Comparison of ENCODE assay signal across 17 mouse cellular contexts in genomic region chr11:72151120-72151519, GRCm38 (mm10). TPM values are rescaled to one million over a fixed set of nuclear protein-coding genes. Genes with fewer than 3 reads are reported as not detected.
A peak's percentile ranks its signal among the peaks of the same experiment; 100 is the strongest.
DNase-seq lines count a peak whose midpoint lies in the region; ATAC-seq lines count a peak whose summit lies in the region.
"Had no signal": no experiment of that assay in that cellular context is flagged by ENCODE, and none has a peak within 500 bp of the region (broad histone marks: within the 10 kb centered on the region; RNA-seq: fewer than 3 reads in every experiment).

No protein-coding gene starts in this region.

- peak overlapping the region; percentile 47 for H3K27ac ChIP-seq in heart, embryonic 10.5 days
- no peak overlapping the region for H3K27ac ChIP-seq in limb, embryonic 12.5 days
- H3K27ac ChIP-seq in intestine, embryonic 16.5 days (ENCODE audit: low read length) = no peak overlapping the region
- H3K27ac ChIP-seq: heart, embryonic 15.5 days; hindbrain, embryonic 13.5 days; midbrain, embryonic 15.5 days had no signal

- peaks cover 8% of the 10 kb centered on the region for H3K4me1 ChIP-seq in heart, embryonic 10.5 days
- H3K4me1 ChIP-seq in limb, embryonic 12.5 days (replicated peaks) = 0 out of 2 replicates have a peak, but pooled peaks cover 7% of the 10 kb centered on the region
- H3K4me1 ChIP-seq in intestine, embryonic 16.5 days (ENCODE audit: control insufficient read depth, insufficient read depth, low read length) = 0 out of 2 replicates have a peak, but pooled peaks cover 5% of the 10 kb centered on the region
- H3K4me1 ChIP-seq: heart, embryonic 15.5 days had no signal

- 0 out of 2 replicates have a peak overlapping the region, but pooled peaks have one; percentile 2 for H3K9ac ChIP-seq in limb, embryonic 12.5 days (replicated peaks)
- H3K9ac ChIP-seq in intestine, embryonic 16.5 days (ENCODE audit: low read depth, low read length) = no peak overlapping the region
- H3K9ac ChIP-seq: forebrain, postnatal 0 days; heart, embryonic 15.5 days; hindbrain, embryonic 13.5 days; midbrain, embryonic 15.5 days had no signal

- WGBS in heart, embryonic 10.5 days = 49% methylated on average over 2 of the region's 2 CpGs
- WGBS in limb, embryonic 12.5 days = 70% methylated on average over 2 of the region's 2 CpGs
- WGBS in intestine, embryonic 16.5 days = 66% methylated on average over 2 of the region's 2 CpGs

- H3K36me3 ChIP-seq in heart, embryonic 10.5 days = peaks cover 21% of the 10 kb centered on the region
- H3K36me3 ChIP-seq in limb, embryonic 12.5 days = peaks cover 35% of the 10 kb centered on the region
- no peaks in the 10 kb centered on the region for H3K36me3 ChIP-seq in intestine, embryonic 16.5 days (ENCODE audit: control insufficient read depth, insufficient read depth, low read length)
- H3K36me3 ChIP-seq: midbrain, embryonic 15.5 days had no signal

- DNase-seq in heart, embryonic 10.5 days (ENCODE audit: low spot score) = no peak
- no peak for DNase-seq in heart, postnatal 25 days (ENCODE audit: low spot score)
- peak; percentile 68 to 78 for DNase-seq in lung, adult 18-20 months
- DNase-seq in lung, postnatal 14 days = no peak
- peak; percentile 64 for DNase-seq in lung, postnatal 36 days
- no peak for DNase-seq in thymus, adult 18-20 months
- DNase-seq: adrenal gland, postnatal 10 days; cerebellum, adult 11-12 months; cerebellum, postnatal 25 days; forebrain, postnatal 0 days; thymus, postnatal 25 days had no signal

- no peak for ATAC-seq in limb, embryonic 12.5 days (ENCODE audit: insufficient number of reproducible peaks, insufficient read depth, low FRiP score, low TSS enrichment, low read depth)
- ATAC-seq in intestine, embryonic 16.5 days = no peak
- ATAC-seq: forebrain, postnatal 0 days; midbrain, embryonic 15.5 days had no signal

- no peaks in the 10 kb centered on the region for H3K9me3 ChIP-seq in heart, embryonic 10.5 days
- no peaks in the 10 kb centered on the region for H3K9me3 ChIP-seq in limb, embryonic 12.5 days
- no peaks in the 10 kb centered on the region for H3K9me3 ChIP-seq in intestine, embryonic 16.5 days (ENCODE audit: control insufficient read depth, low read length)
- H3K9me3 ChIP-seq: heart, embryonic 15.5 days; hindbrain, embryonic 13.5 days; midbrain, embryonic 15.5 days had no signal

- intact Hi-C loops in heart, postnatal 25 days (cut with DNase I) = no loop called here

- H3K27me3 ChIP-seq in heart, embryonic 10.5 days (ENCODE audit: insufficient read depth, poor library complexity, severe bottlenecking) = no peaks in the 10 kb centered on the region
- no peaks in the 10 kb centered on the region for H3K27me3 ChIP-seq in limb, embryonic 12.5 days
- no peaks in the 10 kb centered on the region for H3K27me3 ChIP-seq in intestine, embryonic 16.5 days (replicated peaks; ENCODE audit: control insufficient read depth, insufficient read depth, low read length)
- H3K27me3 ChIP-seq: heart, embryonic 15.5 days; hindbrain, embryonic 13.5 days; midbrain, embryonic 15.5 days had no signal

- H3K4me2 ChIP-seq in limb, embryonic 12.5 days = no peak overlapping the region
- no peak overlapping the region for H3K4me2 ChIP-seq in intestine, embryonic 16.5 days (ENCODE audit: low read depth, low read length)
- H3K4me2 ChIP-seq: heart, embryonic 15.5 days; hindbrain, embryonic 13.5 days; liver, embryonic 11.5 days; midbrain, embryonic 15.5 days had no signal

- H3K4me3 ChIP-seq in heart, embryonic 10.5 days = no peak overlapping the region
- H3K4me3 ChIP-seq in limb, embryonic 12.5 days (replicated peaks) = no peak overlapping the region
- no peak overlapping the region for H3K4me3 ChIP-seq in intestine, embryonic 16.5 days (ENCODE audit: low read length)
- H3K4me3 ChIP-seq: heart, embryonic 15.5 days; hindbrain, embryonic 13.5 days; midbrain, embryonic 15.5 days had no signal

RNA-seq across cellular contexts. Expression of gene Pitpnm3, which starts 15.5 kb away (rescaled TPM):
- 0.09 and 0.20 TPM in 2 replicates for polyA plus RNA-seq in heart, embryonic 10.5 days (2016; fragmentation: Nextera tagmentation; extraction: Ambion mirVana)
- total RNA-seq in heart, postnatal 25 days (2021) = 1 to 10 TPM; 1.6 to 1.8 TPM
- polyA plus RNA-seq in limb, embryonic 12.5 days (2016; fragmentation: Nextera tagmentation; extraction: Ambion mirVana) = 0.13 and 0.18 TPM in 2 replicates
- 0.35 and 0.37 TPM in 2 replicates for polyA plus RNA-seq in intestine, embryonic 16.5 days (2015; fragmentation: Nextera tagmentation; extraction: Ambion mirVana)

RNA-seq across cellular contexts. Expression of gene Gm43951, which starts 55.5 kb away (rescaled TPM):
- polyA plus RNA-seq in heart, embryonic 10.5 days (2016; fragmentation: Nextera tagmentation; extraction: Ambion mirVana) = 0.10 and 0.24 TPM in 2 replicates
- total RNA-seq in heart, postnatal 25 days (2021) = under 1 TPM; 0.13 to 0.17 TPM
- 0.81 and 1.1 TPM in 2 replicates for polyA plus RNA-seq in limb, embryonic 12.5 days (2016; fragmentation: Nextera tagmentation; extraction: Ambion mirVana)
- polyA plus RNA-seq in intestine, embryonic 16.5 days (2015; fragmentation: Nextera tagmentation; extraction: Ambion mirVana) = 0.06 and 0.16 TPM in 2 replicates
- polyA plus RNA-seq: liver, embryonic 11.5 days had no signal

RNA-seq across cellular contexts. Expression of gene 4933427D14Rik, which starts 56.1 kb away (rescaled TPM):
- 7.1 and 9.4 TPM in 2 replicates for polyA plus RNA-seq in heart, embryonic 10.5 days (2016; fragmentation: Nextera tagmentation; extraction: Ambion mirVana)
- 1 to 10 TPM; 2.5 to 3.3 TPM for total RNA-seq in heart, postnatal 25 days (2021)
- 17.1 and 21.5 TPM in 2 replicates for polyA plus RNA-seq in limb, embryonic 12.5 days (2016; fragmentation: Nextera tagmentation; extraction: Ambion mirVana)
- polyA plus RNA-seq in intestine, embryonic 16.5 days (2015; fragmentation: Nextera tagmentation; extraction: Ambion mirVana) = 7.9 and 9.5 TPM in 2 replicates

RNA-seq across cellular contexts. Expression of gene Txndc17, which starts 56.2 kb away (rescaled TPM):
- 161 and 183 TPM in 2 replicates for polyA plus RNA-seq in heart, embryonic 10.5 days (2016; fragmentation: Nextera tagmentation; extraction: Ambion mirVana)
- 10 to 100 TPM; 36.8 to 38.6 TPM for total RNA-seq in heart, postnatal 25 days (2021)
- 200 and 201 TPM in 2 replicates for polyA plus RNA-seq in limb, embryonic 12.5 days (2016; fragmentation: Nextera tagmentation; extraction: Ambion mirVana)
- polyA plus RNA-seq in intestine, embryonic 16.5 days (2015; fragmentation: Nextera tagmentation; extraction: Ambion mirVana) = 423 and 443 TPM in 2 replicates

Comparison
In these comparisons a context has a peak if more than half of its experiments do, and no peak if none do; other contexts are left out.
1. DNase-seq: peak in lung, adult 18-20 months (2 of 2) and lung, postnatal 36 days (single experiment); none in heart, embryonic 10.5 days (single experiment), heart, postnatal 25 days (single experiment), lung, postnatal 14 days (single experiment) and thymus, adult 18-20 months (0 of 2).